Mouse (Mus musculus) left cerebral cortex, adult 8-10 months (tissue): ENCODE results near the gene Baat. TPM values are rescaled to one million over a fixed set of nuclear protein-coding genes. Genes with fewer than 3 reads are reported as not detected.
"Not testable (repeated sequence)": the region's sequence is repeated elsewhere in the genome, so short reads cannot be mapped to it uniquely, and the experiment has no call there.

Source experiments
- DNase-seq, 2 experiments: peaks; one replicate each; pipeline ENCODE4 v3.0.0; 2022; ENCODE audit warnings: low spot score in 2 of 2
- total RNA-seq, 4 experiments: library from RNA; stranded (reverse); gene quantifications; 2 replicates each; pipeline ENCODE4 v1.2.4; 2022

Gene Baat
- total RNA-seq, 4 experiments from 2014 or later: 0.19 to 0.27 (median 0.24) TPM; not detected in 1

- no peak for DNase-seq
Measured at GRCm38 (mm10) chr4:49485442-49485841, 20.9 kb downstream of the Baat start.

GRCm38 (mm10) chr4:49480896-49481295 is 25.5 kb downstream of the Baat start:
- DNase-seq: no peak

DNA sequence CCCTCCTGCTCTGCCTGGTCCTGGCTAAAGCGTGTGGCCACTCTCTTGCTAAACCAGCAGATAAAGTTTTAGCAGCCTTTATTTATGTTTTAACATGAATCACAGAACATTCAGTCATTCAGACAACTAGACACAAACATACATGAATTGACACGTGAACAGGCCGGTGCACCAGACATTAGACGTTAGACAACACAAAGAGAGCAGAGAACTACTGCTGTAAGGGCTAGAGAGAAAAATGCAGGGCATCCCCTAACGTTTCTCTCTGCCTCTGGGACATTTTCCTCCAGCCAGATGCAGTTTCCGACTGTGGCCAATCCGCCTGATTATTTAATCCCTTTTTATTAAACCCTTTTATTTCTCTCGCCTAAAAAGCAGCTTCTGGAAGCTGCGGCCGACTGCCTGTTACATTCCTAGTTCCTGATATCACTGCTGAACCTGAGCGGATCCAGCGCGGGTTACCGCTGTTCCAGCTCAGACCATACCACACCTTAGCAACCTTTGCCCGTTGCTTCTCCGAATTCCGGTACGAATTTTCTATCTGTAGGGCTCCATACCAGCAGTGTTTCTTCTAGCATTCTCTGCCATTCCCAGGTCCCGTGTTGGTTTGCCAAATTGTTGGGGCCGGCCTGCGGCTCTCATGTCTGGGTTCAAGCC is 26.1 kb downstream of the Baat start:
- DNase-seq: no peak

GRCm38 (mm10) chr4:49479035-49479434 is 27.3 kb downstream of the Baat start:
- DNase-seq: not testable (repeated sequence)

DNA sequence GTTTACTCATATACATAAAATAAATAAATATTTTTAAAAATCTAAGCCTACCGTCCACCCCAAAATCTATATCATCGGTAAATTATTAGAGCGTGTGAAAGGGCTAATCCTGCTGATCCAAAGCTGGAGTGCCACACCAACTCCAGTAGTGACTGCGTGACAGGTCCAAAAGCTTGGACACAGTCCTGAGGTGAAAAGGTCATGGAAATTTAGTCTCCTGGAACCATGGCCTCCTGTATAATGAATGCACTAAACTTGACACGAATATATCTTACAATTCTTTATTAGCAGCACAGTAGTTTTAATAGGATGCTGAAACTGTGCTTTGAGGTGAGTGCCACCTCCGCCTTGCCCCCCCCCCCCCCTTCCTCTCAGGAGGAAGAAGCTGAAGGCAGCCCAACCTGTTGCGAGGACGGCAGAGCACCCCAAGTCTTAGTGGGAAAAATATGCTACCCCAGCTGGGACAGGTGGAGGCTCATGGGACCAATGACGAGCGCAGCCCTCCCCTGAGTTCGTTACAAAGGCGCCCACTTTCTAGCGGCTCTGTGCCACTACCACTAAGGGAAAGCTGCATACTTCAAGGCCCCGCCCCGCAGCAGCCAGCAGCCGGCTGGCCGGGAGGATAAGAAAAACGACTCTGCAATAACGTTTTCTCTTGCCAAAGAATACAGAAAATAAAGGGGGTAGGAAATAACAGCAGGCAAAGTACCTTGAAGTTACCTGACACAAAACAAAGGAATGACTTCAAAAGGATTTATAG is 28.1 kb downstream of the Baat start:
- DNase-seq: no peak

DNA sequence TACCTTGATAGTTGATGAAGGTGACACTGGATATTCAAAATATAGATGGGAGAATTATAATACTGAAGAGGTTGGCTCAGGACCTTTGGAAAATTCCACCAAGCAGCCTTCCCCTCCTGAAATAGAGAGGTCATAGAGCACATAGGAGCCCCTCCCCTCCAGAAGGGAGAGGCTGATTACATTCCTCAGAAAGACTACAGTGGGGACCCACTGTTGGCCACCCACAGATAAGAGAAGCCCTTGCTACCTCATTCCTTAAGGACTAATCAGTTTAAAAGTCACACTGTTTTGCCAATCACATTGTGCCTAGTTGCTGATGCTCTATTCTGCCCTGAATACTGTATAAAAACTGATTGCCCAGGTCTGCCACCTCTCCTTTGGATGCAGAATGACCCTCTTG is 31.8 kb downstream of the Baat start:
- DNase-seq: no peak

GRCm38 (mm10) chr4:49473435-49474100 is 32.8 kb downstream of the Baat start, which contains the start of gene Acnat1:
Gene Acnat1, minus strand, starts transcription at chr4:49473912.
- DNase-seq: no peak

DNA sequence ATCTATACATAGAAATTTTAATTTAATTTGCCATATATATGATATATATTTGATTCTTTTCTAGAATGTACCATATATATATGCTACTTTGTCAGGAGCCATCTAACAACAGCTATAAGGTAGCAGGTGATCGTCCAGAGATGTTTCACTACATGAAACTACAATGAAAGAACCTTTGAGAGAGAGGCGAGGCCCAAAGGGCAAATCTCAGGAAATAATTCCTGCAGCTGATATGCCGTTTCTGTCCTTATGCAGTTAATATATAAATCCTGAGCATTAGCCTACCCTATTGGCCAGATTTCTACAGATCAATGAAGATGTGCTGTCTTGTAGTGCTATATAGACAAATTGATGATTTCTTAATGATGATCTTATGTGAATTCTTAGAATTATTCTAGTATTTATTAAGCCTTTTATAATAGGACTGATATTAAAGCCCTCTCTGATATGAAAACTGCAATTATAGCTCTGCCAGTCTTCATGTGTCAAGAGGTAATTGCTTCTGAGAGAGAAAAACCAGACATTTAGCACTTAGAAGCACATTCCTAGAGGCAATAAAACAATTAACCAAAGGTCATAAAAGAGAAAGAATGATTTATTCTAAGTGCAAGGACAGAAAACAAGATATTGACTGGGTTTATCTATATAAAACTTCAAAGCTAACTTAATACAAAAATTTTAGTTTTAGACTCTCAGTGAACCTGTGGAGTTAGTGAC is 36.8 kb downstream of the Baat start:
- no peak for DNase-seq

DNA sequence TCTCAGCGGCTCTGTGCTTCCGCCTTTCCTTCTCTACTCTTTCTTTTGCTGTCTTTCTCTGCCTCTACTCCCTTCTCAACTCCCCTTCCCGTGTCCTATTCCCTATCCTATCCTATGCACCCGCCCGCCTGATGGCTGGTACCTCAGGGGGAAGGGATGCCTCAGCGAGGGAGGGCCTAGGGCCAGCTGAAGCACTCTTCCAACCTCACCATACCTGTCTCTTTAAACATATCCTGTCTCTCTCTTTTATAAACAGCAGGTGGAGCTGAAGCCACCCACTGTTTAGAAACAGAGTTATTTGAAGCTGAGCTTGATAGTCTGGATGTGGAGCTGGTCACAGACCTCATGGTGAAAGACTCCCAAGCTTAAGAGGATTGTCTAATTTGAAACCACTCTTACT is 39.0 kb downstream of the Baat start:
- no peak for DNase-seq

GRCm38 (mm10) chr4:49456171-49456570 is 50.2 kb downstream of the Baat start:
- DNase-seq: no peak

DNA sequence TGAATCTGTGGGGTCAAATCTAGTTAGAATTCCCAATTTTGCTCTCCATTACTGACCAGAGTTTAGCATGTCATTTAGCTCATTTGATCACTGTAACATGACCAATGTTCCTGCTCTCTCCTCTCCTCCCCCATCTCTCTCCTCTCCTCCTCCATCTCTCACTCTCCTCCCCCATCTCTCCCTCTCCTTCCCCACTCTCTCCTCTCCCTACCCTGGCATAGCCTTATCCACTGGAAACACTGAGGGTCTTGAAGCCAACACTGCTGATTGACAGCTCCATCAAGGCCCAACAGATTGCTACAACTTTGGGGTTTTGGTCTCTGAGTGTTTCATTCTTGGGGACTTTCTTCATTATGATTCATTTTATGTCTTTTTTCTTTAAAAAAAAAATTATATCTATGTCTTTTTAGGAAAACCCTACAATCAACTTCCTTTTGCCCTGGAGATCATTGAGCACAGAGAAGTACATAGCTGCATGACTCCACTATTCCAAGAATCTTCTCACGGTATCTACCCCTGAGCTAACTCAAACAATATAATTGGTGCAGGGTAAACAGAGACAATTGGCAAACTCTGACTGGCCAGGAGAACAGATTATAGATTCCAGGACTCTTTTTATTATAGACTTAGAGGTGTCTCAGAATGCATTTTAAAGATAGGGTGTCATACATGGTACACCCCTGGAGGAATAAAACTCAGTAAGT is 54.4 kb downstream of the Baat start:
- DNase-seq: no peak

GRCm38 (mm10) chr4:49451133-49451847 is 55.1 kb downstream of the Baat start:
- not testable (repeated sequence) for DNase-seq

Other genes with a start within 250 kb of the Baat start
- not detected for gene Acnat2, start 98.4 kb downstream of the Baat start, total RNA-seq
- gene Acnat1, start 32.6 kb downstream of the Baat start, total RNA-seq: not detected
- 10 to 100 TPM; 27.8 to 33.3 (median 29.2) TPM for gene Mrpl50, start 14.5 kb upstream of the Baat start, total RNA-seq
- gene Zfp189, start 14.6 kb upstream of the Baat start, total RNA-seq: 10 to 100 TPM; 11.0 to 13.2 (median 11.6) TPM
- 1 to 10 TPM; 1.9 to 3.6 (median 2.5) TPM for gene Aldob, start 43.0 kb upstream of the Baat start, total RNA-seq
- 10 to 100 TPM; 70.3 to 77.8 (median 74.8) TPM for gene Tmem246, start 91.3 kb upstream of the Baat start, total RNA-seq
- 10 to 100 TPM; 63.9 to 70.8 (median 66.1) TPM for gene Rnf20, start 125.4 kb upstream of the Baat start, total RNA-seq
- gene Ppp3r2, start 175.5 kb upstream of the Baat start, total RNA-seq: under 1 TPM; 0.34 to 0.94 (median 0.59) TPM